Mouse (Mus musculus): ENCODE data around the gene Nr2f1. TPM values are rescaled to one million over a fixed set of nuclear protein-coding genes. Genes with fewer than 3 reads are reported as not detected.

The Nr2f1 gene
- polyA plus RNA-seq, 1 experiment, result 6.8 TPM

DNA sequence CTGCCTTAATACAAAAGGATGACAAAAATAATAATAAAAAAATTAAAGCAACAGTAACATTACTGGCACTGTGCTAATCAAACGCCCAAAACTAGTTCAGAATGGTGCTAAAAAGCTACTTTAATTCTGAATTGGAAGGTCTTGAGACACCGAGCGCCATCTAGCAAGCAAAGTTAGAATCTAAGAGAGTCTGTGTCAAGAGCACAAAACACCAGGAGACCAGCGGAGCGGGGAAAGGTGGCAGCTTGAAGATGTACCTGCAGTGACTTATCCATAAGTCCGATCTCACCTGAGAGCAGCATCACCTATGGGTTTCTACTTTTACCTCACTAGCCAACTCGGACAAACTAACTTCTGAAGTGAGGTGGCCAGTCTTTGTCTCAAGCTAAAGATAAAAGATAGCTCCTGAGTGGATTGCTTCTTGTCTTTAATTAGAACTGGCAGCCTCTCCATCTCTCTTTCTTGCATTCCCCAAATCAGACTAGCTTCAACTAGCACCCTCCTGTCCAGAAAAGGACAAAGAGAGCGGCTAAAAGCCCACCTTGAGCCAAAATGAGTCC is 23.7 kb downstream of the Nr2f1 start:
- Histone ChIP-seq H3K79me3 (ENCODE audit: low read depth) (no peaks in the 10 kb centered on the region), H3K4me3 (ENCODE audit: insufficient read depth, poor library complexity, severe bottlenecking) (no peak overlapping the region), H3K36me3 (ENCODE audit: control insufficient read depth, insufficient read depth) (no peaks in the 10 kb centered on the region), H3K27me3 (ENCODE audit: control insufficient read depth, insufficient read depth, insufficient read length) (no peaks in the 10 kb centered on the region), H3ac (ENCODE audit: control insufficient read depth, insufficient read length, low read depth) (no peak overlapping the region), H3K79me2 (ENCODE audit: control insufficient read depth, insufficient read depth) (no peaks in the 10 kb centered on the region)
- TF ChIP-seq MAX (IDR thresholded peaks at IDR 0.05), result no peak
- TF ChIP-seq FOSL1 (IDR thresholded peaks at IDR 0.05; ENCODE audit: insufficient read depth, low read length, poor library complexity, severe bottlenecking), result no peak
- no peak for TF ChIP-seq CEBPB (IDR thresholded peaks at IDR 0.05; ENCODE audit: low read depth)
- TF ChIP-seq CTCF (IDR thresholded peaks at IDR 0.05; ENCODE audit: control insufficient read depth, insufficient read depth, insufficient read length), result no peak
- TF ChIP-seq MYOD1 (IDR thresholded peaks at IDR 0.05; ENCODE audit: control insufficient read depth, insufficient read length, low read depth), result no peak
- no peak for TF ChIP-seq USF1 (IDR thresholded peaks at IDR 0.05; ENCODE audit: low read depth)
- no peak for TF ChIP-seq MYOG (IDR thresholded peaks at IDR 0.05; ENCODE audit: control insufficient read depth, extremely low read depth, insufficient read length)

DNA sequence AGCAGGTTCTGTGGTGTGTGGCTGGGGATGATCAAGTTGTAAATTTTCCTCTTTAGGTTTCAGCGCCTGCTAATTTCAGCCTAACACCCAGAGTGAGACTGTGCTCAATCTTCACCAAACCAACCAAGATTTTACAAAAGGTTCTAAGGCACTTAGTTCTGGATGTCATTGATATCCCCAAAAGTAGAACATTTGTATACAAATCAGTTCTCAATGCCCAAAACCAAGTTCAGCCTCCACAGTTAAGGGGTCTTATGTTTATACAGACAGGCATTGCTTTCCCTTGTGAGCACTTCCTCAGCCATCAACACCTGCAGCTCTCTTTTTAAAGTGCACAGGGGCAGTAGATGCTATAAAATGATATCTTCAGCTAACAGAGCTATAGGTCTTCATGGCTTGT is 24.7 kb downstream of the Nr2f1 start:
- Histone ChIP-seq H3K36me3 (ENCODE audit: control insufficient read depth, insufficient read depth) (no peaks in the 10 kb centered on the region), H3K79me3 (ENCODE audit: low read depth) (no peaks in the 10 kb centered on the region), H3K27me3 (ENCODE audit: control insufficient read depth, insufficient read depth, insufficient read length) (no peaks in the 10 kb centered on the region), H3K4me3 (ENCODE audit: insufficient read depth, poor library complexity, severe bottlenecking) (no peak overlapping the region), H3K79me2 (ENCODE audit: control insufficient read depth, insufficient read depth) (no peaks in the 10 kb centered on the region), H3ac (ENCODE audit: control insufficient read depth, insufficient read length, low read depth) (no peak overlapping the region)
- no peak for TF ChIP-seq FOSL1 (IDR thresholded peaks at IDR 0.05; ENCODE audit: insufficient read depth, low read length, poor library complexity, severe bottlenecking)
- no peak for TF ChIP-seq MYOD1 (IDR thresholded peaks at IDR 0.05; ENCODE audit: control insufficient read depth, insufficient read length, low read depth)
- no peak for TF ChIP-seq USF1 (IDR thresholded peaks at IDR 0.05; ENCODE audit: low read depth)
- no peak for TF ChIP-seq MYOG (IDR thresholded peaks at IDR 0.05; ENCODE audit: control insufficient read depth, extremely low read depth, insufficient read length)
- no peak for TF ChIP-seq MAX (IDR thresholded peaks at IDR 0.05)
- TF ChIP-seq CTCF (IDR thresholded peaks at IDR 0.05; ENCODE audit: control insufficient read depth, insufficient read depth, insufficient read length), result no peak
- no peak for TF ChIP-seq CEBPB (IDR thresholded peaks at IDR 0.05; ENCODE audit: low read depth)

DNA sequence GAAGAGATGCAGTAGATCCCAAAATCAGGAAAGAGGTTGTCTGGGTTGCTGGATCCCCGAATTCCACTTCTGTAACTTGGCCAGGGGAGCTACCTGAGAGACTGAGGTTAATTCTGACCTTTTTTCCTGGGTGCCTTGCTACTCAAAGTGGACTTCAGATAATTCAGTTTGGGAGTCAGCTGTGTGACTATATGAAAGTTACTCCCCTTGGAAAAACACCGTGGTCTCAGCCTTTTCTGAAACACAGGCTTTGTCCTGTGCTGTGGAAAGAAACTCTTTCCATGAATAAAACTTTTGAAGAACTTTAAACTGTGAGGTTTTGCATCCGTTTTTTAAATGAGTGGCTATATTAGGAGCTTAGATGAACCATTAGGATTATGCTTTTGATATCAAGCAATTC is 25.4 kb downstream of the Nr2f1 start:
- H3K4me3 ChIP-seq (ENCODE audit: insufficient read depth, poor library complexity, severe bottlenecking), result no peak overlapping the region
- H3ac ChIP-seq (ENCODE audit: control insufficient read depth, insufficient read length, low read depth), result no peak overlapping the region
- H3K79me2 ChIP-seq (ENCODE audit: control insufficient read depth, insufficient read depth), result no peaks in the 10 kb centered on the region
- H3K36me3 ChIP-seq (ENCODE audit: control insufficient read depth, insufficient read depth), result no peaks in the 10 kb centered on the region
- H3K79me3 ChIP-seq (ENCODE audit: low read depth), result no peaks in the 10 kb centered on the region
- TF ChIP-seq MAX (IDR thresholded peaks at IDR 0.05), result no peak
- TF ChIP-seq CTCF (IDR thresholded peaks at IDR 0.05; ENCODE audit: control insufficient read depth, insufficient read depth, insufficient read length), result no peak
- no peak for TF ChIP-seq FOSL1 (IDR thresholded peaks at IDR 0.05; ENCODE audit: insufficient read depth, low read length, poor library complexity, severe bottlenecking)
- TF ChIP-seq USF1 (IDR thresholded peaks at IDR 0.05; ENCODE audit: low read depth), result no peak
- no peak for TF ChIP-seq MYOD1 (IDR thresholded peaks at IDR 0.05; ENCODE audit: control insufficient read depth, insufficient read length, low read depth)
- no peak for TF ChIP-seq CEBPB (IDR thresholded peaks at IDR 0.05; ENCODE audit: low read depth)
- TF ChIP-seq MYOG (IDR thresholded peaks at IDR 0.05; ENCODE audit: control insufficient read depth, extremely low read depth, insufficient read length), result no peak
- H3K27me3 ChIP-seq (ENCODE audit: control insufficient read depth, insufficient read depth, insufficient read length), result no peaks in the 10 kb centered on the region

DNA sequence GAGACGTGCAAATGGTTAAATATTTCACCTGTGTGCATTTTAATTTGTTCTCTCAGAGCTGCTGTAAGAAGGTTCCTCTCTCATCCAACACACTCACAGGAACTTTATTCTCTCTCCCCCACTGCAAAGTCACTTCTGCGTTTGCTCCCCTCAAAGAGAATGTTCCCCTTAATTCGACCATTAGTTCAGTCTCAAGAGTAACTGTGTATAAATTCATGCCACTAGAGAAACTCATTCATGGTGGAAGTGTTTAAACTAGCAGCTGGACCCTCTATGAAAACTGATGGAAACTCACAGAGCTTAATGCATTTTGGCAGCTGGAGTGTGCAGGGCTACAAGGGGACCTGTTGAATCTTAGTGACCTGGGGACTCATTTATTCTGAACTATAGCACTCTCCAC is 26.7 kb downstream of the Nr2f1 start:
- H3K79me2 ChIP-seq (ENCODE audit: control insufficient read depth, insufficient read depth), result no peaks in the 10 kb centered on the region
- H3ac ChIP-seq (ENCODE audit: control insufficient read depth, insufficient read length, low read depth), result no peak overlapping the region
- H3K36me3 ChIP-seq (ENCODE audit: control insufficient read depth, insufficient read depth), result no peaks in the 10 kb centered on the region
- no peaks in the 10 kb centered on the region for H3K27me3 ChIP-seq (ENCODE audit: control insufficient read depth, insufficient read depth, insufficient read length)
- no peak for TF ChIP-seq FOSL1 (IDR thresholded peaks at IDR 0.05; ENCODE audit: insufficient read depth, low read length, poor library complexity, severe bottlenecking)
- TF ChIP-seq USF1 (IDR thresholded peaks at IDR 0.05; ENCODE audit: low read depth), result no peak
- TF ChIP-seq MYOD1 (IDR thresholded peaks at IDR 0.05; ENCODE audit: control insufficient read depth, insufficient read length, low read depth), result no peak
- no peak for TF ChIP-seq MYOG (IDR thresholded peaks at IDR 0.05; ENCODE audit: control insufficient read depth, extremely low read depth, insufficient read length)
- no peak for TF ChIP-seq MAX (IDR thresholded peaks at IDR 0.05)
- TF ChIP-seq CEBPB (IDR thresholded peaks at IDR 0.05; ENCODE audit: low read depth), result no peak
- H3K79me3 ChIP-seq (ENCODE audit: low read depth), result no peaks in the 10 kb centered on the region
- H3K4me3 ChIP-seq (ENCODE audit: insufficient read depth, poor library complexity, severe bottlenecking), result no peak overlapping the region

DNA sequence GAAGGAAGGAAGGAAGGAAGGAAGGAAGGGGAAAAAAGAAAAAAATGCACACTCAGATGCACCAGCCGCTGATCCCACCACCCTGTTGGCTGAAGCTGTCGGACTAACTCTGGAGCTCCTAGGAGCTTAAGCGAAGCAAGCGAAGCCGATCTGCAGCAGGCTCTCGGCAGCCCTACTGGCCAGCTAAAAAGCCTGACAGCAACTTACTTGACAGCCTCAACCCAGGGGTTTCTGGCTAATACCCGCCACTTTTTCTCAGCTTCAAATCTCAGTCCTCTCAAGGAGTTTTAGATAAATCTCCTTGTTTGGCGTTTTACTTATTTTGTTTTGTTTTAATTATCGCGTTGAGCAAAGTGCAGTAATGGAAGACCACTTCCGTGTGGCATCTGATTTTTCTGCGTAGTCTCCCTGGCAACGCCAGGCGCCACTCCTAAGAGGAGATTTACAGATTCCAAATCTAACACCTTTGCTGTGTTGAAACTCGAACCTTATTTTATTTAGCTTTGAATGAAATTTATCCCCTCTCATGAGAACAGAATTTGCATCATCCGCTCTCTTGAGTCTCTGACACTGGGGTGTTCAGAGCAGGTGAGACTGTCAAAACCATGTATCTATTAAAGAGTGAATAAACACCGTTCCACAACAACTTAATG is 27.4 kb downstream of the Nr2f1 start:
- Histone ChIP-seq H3K4me3 (ENCODE audit: insufficient read depth, poor library complexity, severe bottlenecking) (no peak overlapping the region), H3ac (ENCODE audit: control insufficient read depth, insufficient read length, low read depth) (no peak overlapping the region), H3K36me3 (ENCODE audit: control insufficient read depth, insufficient read depth) (no peaks in the 10 kb centered on the region), H3K27me3 (ENCODE audit: control insufficient read depth, insufficient read depth, insufficient read length) (no peaks in the 10 kb centered on the region), H3K79me3 (ENCODE audit: low read depth) (no peaks in the 10 kb centered on the region), H3K79me2 (ENCODE audit: control insufficient read depth, insufficient read depth) (no peaks in the 10 kb centered on the region)
- TF ChIP-seq CTCF (IDR thresholded peaks at IDR 0.05; ENCODE audit: control insufficient read depth, insufficient read depth, insufficient read length), result no peak
- TF ChIP-seq FOSL1 (IDR thresholded peaks at IDR 0.05; ENCODE audit: insufficient read depth, low read length, poor library complexity, severe bottlenecking), result no peak

DNA sequence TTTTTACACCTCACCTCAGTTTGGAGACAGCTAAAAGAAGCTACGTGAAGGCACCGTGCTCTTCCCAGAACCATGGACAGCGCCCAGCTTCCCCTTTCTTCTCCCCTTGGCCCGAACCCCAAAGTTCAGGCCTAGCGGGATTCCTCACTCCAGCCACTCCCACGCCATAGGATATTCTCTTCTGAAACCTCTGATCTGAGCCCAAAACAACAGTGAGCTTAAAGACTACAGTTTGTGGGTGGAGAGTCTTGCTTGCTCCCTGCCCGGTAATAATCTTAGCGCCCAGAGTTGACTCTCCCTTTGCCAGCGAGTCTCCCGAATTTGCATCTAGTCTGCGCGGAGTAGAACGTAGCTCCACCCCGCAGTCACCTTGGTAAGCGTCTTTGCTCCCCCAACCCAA is 28.2 kb downstream of the Nr2f1 start:
- Histone ChIP-seq H3K36me3 (ENCODE audit: control insufficient read depth, insufficient read depth) (no peaks in the 10 kb centered on the region), H3K79me2 (ENCODE audit: control insufficient read depth, insufficient read depth) (no peaks in the 10 kb centered on the region), H3K27me3 (ENCODE audit: control insufficient read depth, insufficient read depth, insufficient read length) (no peaks in the 10 kb centered on the region), H3K4me3 (ENCODE audit: insufficient read depth, poor library complexity, severe bottlenecking) (no peak overlapping the region), H3K79me3 (ENCODE audit: low read depth) (no peaks in the 10 kb centered on the region), H3ac (ENCODE audit: control insufficient read depth, insufficient read length, low read depth) (no peak overlapping the region)
- TF ChIP-seq USF1 (IDR thresholded peaks at IDR 0.05; ENCODE audit: low read depth), result no peak
- no peak for TF ChIP-seq MAX (IDR thresholded peaks at IDR 0.05)
- TF ChIP-seq CTCF (IDR thresholded peaks at IDR 0.05; ENCODE audit: control insufficient read depth, insufficient read depth, insufficient read length), result no peak
- TF ChIP-seq MYOG (IDR thresholded peaks at IDR 0.05; ENCODE audit: control insufficient read depth, extremely low read depth, insufficient read length), result no peak
- TF ChIP-seq FOSL1 (IDR thresholded peaks at IDR 0.05; ENCODE audit: insufficient read depth, low read length, poor library complexity, severe bottlenecking), result no peak
- no peak for TF ChIP-seq MYOD1 (IDR thresholded peaks at IDR 0.05; ENCODE audit: control insufficient read depth, insufficient read length, low read depth)
- TF ChIP-seq CEBPB (IDR thresholded peaks at IDR 0.05; ENCODE audit: low read depth), result no peak
